Mouse (Mus musculus) spleen, adult 18-20 months (tissue): ENCODE measurements at regions not wholly inside any gene's neighbourhood (a gene's known extent, or its start where the extent isn't known, plus 50 kb on each side); places are given as distances from the start of the nearest gene placed in this dataset.

Experiments
- DNase-seq, 2 experiments: peaks; one replicate each; pipeline ENCODE4 v3.0.0; 2022; ENCODE audit warnings: mixed read lengths in 2 of 2

- DNase-seq, result no peak
Measured at GRCm38 (mm10) chr9:89858005-89858404, 51.7 kb upstream of the Rasgrf1 start.

GRCm38 (mm10) chr9:89850491-89851282 is 59.0 kb upstream of the Rasgrf1 start:
- no peak for DNase-seq

DNA sequence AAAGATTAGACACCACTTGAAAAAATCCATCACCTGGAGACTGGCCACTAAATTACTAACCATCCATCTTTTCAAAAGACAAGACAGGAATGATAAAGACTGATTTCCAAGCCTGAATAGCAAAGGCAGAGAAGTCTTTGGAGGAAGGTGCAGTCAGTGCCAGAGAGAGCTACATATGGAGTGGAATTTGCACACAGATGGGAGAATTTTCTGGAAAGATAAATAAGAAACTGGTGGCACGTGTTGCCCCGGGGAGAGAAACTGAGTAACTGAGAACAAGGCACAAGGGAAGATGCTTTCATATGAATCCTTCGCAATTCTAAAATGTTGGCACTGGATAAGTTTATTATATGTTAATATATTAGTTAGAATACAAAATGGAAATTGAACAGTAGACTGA is 59.8 kb upstream of the Rasgrf1 start:
- no peak for DNase-seq

DNA sequence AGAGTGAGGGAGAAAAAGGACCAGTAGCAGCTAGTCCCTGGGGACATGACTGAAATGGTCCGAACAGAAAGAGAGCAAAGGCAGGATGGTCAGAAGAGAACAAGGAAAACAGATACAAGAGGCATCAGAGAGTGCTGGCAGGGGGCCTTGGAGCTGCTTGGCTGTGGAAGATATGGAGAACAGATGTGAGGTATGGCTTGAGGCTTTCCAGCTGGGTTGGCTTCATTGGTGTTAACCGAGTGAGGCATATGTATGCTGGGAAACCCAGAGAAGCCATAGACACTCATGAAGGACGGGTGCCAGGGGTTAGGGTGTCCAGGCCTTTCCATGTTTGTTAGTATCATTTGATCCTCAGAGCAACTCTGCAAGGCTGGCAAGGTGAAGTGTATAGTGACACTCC is 61.1 kb upstream of the Rasgrf1 start:
- no peak for DNase-seq

DNA sequence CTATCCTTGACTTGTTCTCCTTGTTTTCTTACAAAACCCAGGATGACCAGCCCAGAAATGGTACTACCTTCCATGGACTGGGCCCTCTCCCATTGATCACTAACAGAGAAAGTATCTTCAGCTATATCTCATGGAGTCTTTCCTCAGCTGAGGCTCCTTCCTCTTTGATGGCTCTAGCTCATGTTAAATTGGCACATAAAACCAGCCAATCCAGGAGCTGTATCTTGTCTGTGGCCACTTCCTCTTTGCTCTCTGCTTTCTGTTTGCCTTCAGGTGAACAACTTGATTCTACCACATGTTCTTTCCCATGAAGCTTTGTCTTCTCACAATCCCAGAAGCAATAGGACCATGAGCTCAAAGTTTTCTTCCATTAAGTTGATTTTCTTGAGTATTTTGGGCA is 62.7 kb upstream of the Rasgrf1 start:
- no peak for DNase-seq

DNA sequence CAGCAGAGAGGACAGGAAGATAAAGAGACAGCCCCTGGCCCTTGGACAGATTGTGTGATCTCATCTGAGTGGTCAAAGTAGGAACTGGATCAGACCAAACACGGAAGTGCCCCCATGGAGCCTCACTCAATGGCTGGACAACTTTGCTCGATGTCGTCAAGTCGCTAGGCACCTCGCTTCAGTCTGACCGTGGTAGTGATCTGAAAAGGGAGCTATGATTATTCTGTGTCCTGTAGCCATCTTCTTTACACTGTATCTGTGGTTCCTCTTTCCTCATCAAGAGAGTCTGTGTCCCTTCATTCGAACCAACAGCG is 67.0 kb upstream of the Rasgrf1 start:
- DNase-seq, result peak in 1 of 2 experiments; percentile 59

- DNase-seq, result peak in 1 of 2 experiments; percentile 51
Measured at GRCm38 (mm10) chr9:89841866-89842775, 67.6 kb upstream of the Rasgrf1 start.

GRCm38 (mm10) chr9:89841371-89841770 is 68.3 kb upstream of the Rasgrf1 start:
- DNase-seq, result no peak

- no peak for DNase-seq
Measured at GRCm38 (mm10) chr9:89836454-89837245, 73.1 kb upstream of the Rasgrf1 start.

DNA sequence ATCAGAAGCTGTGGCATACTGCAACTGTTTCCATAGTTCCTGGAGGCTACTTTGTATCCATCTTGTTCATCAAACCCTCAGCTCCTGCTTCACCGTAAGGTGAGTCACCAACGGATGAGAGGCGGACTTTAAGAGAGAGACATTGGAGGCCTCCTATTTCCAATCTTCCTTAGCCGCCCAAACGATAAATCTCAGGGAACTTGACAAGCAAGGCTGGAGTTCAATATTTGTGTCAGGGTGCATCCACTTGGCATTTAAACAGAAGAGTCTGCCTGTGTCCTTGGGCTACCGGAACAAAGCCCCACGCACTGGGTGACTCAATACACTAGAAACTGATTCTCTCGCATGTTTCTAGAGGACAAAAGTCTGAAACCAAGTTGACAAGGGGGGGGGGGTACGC is 76.1 kb upstream of the Rasgrf1 start:
- DNase-seq, result no peak

DNA sequence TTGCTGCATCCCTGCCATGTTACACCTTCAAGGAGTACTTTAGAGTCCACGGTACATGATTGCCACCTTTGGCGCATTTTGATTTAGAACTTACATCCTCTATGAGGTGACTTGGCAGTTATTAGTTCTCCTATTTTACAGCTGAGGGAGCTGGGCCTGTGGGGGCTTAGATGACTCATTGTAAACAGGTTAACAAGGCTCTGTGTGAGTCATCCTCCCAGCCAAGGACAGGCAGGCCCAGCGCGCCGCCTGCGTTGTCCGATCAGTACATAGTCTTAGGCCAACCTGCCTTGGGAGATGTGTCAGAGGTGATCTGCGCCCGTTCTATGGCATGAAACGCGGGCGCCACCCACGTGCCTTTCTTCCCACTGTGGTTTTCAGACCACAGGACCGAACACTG is 77.9 kb upstream of the Rasgrf1 start:
- DNase-seq, result no peak

DNA sequence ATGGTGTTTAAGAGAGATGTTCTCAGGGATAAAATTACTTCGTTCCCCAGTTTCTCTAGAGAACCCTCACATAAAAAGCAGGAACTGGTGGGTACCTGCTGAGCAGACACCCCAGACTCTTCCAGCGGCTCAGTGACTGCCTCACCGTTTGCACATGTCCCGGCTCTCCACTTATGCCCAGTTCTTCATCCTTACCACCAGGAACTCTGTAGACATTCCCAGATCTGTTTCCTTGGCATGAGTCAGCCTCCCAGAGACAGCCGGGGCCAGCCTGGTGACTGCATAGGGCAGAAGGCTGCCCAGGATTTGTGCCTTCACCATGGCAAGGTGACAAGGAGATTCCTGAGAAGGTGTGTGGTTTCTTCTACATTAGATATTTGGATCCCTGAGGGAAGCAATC is 81.6 kb upstream of the Rasgrf1 start:
- no peak for DNase-seq

DNA sequence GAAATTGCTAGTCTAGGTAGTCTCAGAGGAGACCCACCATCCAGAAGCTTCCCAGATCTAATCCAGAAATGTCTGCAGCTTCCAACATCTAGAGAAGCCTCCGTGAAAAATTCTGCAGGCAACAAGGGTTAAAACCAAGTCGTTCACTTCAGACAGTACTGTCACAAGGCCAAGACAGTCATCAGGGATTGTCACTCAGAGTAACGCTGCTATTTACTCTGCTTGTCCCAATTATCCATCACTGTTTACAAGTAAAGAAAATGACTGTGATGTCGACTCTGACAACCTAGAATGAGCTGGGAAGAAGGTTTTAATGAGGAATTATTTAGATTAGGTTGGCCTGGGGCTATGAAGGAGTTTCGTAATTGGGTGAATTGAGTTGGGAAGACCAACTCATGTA is 82.1 kb upstream of the Rasgrf1 start:
- DNase-seq, result no peak

DNA sequence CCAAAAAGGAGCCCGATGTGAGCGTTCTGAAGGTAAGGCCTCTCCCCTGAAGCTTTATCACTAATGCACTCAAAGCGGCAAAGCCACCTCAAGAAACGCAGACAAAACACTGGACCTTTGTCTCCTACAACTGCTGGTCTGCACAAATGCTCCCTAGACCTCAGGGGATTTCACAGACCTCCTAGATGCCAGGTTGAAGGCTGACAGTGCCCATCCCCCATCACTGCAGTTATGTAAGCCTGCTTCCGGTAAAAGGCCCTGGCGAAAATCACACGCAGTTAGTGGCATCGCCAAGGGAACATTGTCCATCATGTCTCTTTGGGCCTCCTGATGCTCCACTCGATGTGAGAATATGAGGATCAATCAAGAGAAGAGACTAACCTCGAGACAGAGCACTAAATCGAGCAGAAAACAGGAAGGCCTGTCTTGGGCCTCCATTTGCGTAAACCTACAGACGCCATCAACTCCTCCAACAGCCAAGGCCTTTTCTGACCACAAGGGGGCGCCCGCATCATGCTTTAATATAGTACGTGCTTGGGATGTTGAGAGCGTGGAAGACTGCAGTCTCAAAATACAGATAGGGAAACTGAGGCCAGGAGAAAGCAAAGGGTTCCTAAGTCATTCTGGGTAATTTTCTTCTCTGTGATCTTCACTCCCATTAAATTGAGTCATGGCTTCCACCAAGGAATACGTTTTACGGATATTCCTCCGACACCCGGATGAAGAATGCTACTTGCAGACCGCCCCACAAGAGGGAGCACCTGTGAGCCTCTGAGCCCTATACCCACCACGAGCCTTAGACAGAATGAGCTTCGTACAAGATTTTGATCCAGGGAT is 82.8 kb upstream of the Rasgrf1 start:
- DNase-seq, result peak; percentile 82 to 93

- DNase-seq, result no peak
Measured at GRCm38 (mm10) chr9:89821853-89822243, 83.6 kb upstream of the Ankrd34c start.

GRCm38 (mm10) chr9:89821109-89821852 is 83.0 kb upstream of the Ankrd34c start:
- DNase-seq, result no peak

DNA sequence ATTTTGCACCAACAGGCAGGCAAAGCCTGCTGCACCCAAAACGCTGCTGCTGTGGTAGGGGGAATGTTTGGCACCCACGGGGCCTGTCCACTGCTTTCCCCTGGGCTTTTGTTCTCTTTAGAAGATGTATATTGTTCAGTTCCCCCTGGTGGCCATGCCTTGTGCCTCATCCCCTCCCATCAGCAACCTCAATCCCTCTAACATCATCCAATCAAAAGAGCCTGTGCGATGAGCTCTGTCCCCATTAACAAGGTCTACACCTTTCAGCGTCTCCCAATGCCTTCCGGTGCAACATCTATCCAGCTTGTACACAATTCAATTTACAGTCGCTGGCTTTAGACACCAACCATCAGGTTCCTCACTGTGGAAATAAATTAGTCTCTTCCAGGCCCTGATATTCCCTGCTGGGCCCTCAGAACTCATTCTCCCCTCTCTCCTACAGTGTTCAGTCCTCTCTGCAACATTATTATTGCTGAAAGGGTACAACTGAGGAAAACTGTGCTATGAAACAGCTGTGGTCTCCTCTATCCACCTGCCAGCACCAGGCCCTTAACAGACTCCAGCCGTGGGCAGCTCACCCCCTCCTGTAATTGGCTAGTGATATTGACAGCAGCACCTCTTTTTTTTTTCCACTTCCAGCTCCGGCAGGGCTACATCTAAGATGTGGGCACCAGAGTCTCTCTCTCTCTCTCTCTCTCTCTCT is 75.5 kb upstream of the Ankrd34c start:
- no peak for DNase-seq

DNA sequence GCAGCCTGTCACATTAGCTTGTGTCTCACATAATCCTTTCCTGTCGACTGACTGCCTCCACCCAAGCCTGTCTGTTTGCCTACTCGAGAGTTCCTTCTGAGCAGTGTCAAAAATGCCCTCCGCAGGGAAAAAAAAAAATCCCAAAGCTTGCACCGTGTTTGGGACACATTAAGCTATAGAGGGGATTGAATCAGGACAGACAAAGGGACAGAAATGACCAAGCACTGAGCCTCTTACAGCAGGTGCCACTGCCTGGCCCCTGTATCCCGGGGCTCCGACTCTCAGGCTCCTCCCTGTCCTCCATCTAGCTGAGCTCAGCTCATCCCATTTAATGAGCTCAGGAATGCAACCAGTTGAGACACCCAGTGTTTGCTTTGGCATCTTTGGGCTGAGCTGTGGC is 69.1 kb upstream of the Ankrd34c start:
- DNase-seq, result no peak

DNA sequence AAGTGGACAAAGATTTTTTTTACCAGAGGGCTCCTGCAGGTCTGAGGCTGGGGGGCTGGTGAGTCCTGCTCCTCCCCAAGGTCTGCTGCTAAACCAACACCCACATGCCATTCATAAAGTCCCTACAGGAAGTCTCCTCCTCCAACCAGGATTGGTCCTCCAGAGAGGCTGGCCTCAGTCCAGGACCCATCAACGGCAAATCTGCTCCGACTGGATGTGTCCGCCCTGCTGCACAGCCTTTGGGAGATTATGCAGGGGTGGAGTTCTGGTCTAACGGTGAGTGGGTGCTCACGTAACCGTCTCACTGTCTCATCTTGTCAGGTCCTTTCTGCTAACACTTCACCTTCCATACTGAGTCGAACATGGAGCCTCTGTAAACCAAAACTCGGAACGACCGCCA is 64.4 kb upstream of the Ankrd34c start:
- no peak for DNase-seq

DNA sequence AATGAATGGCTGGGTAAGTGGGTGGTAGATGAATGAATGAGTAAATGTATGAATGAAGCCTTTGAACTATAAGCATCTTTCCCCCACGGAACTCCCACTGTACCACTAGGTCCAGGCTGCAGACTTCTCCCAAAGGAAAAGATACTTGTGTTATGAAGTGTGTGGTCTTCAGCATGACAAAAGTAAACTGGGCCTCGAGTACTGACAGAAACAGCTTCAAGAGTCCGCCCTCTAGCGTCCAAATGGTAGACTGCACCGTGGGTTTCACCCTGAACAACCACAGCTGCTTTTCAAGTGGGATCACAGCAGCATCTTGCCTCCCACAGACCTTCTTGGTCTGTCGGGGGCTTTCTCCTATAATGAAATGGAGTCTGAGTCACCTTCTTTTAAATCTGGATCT is 54.7 kb upstream of the Ankrd34c start:
- peak; percentile 49 to 72 for DNase-seq

- DNase-seq, result peak; percentile 30 to 36
Measured at GRCm38 (mm10) chr9:89789926-89790325, 51.7 kb upstream of the Ankrd34c start.
